Mouse (Mus musculus) heart, embryonic 15.5 days (tissue): Measurements from ENCODE around the gene 2010111I01Rik. TPM values are rescaled to one million over a fixed set of nuclear protein-coding genes. Genes with fewer than 3 reads are reported as not detected.
A peak's percentile ranks its signal among the peaks of the same experiment; 100 is the strongest.
"Not testable (repeated sequence)": the region's sequence is repeated elsewhere in the genome, so short reads cannot be mapped to it uniquely, and the experiment has no call there.

Experiments
- ATAC-seq: fragments of 200-750 bp; cut with Nextera tagmentation; replicated peaks from 2 replicates; pipeline ENCODE4 v1.8.0; 2017; ENCODE audit warnings: low read depth, moderate TSS enrichment; ENCODE audit not compliant: insufficient number of reproducible peaks, insufficient read depth, low FRiP score
- H3K27ac ChIP-seq: fragments of 300-500 bp; sonication (generic); 2 replicates; pipeline ENCODE4 v1.5.1; 2015; ENCODE audit warnings: mild to moderate bottlenecking, inconsistent platforms
- H3K27me3 ChIP-seq: fragments of 300-500 bp; sonication (generic); 2 replicates; pipeline ENCODE4 v1.6.1; 2015; ENCODE audit warnings: inconsistent platforms
- H3K36me3 ChIP-seq: fragments of 300-500 bp; sonication (generic); 2 replicates; pipeline ENCODE4 v1.6.1; 2015; ENCODE audit warnings: mild to moderate bottlenecking, inconsistent platforms
- H3K4me1 ChIP-seq: fragments of 300-500 bp; sonication (generic); replicated peaks from 2 replicates; pipeline ENCODE4 v1.6.1; 2015; ENCODE audit warnings: inconsistent platforms
- H3K4me2 ChIP-seq: fragments of 300-500 bp; sonication (generic); 2 replicates; pipeline ENCODE4 v1.6.1; 2015; ENCODE audit warnings: inconsistent platforms, mild to moderate bottlenecking, moderate library complexity
- H3K4me3 ChIP-seq: fragments of 300-500 bp; sonication (generic); 2 replicates; pipeline ENCODE4 v1.5.1; 2015; ENCODE audit warnings: mild to moderate bottlenecking, inconsistent platforms
- H3K9ac ChIP-seq: fragments of 300-500 bp; sonication (generic); 2 replicates; pipeline ENCODE4 v1.6.1; 2015; ENCODE audit warnings: mild to moderate bottlenecking, inconsistent platforms
- H3K9me3 ChIP-seq: fragments of 300-500 bp; sonication (generic); replicated peaks from 2 replicates; pipeline ENCODE4 v1.6.1; 2016; ENCODE audit warnings: inconsistent platforms
- WGBS: fragments of 180-500 bp; shearing (Covaris S2); methylation state at CpG from one replicate; pipeline ENCODE4 v1.1.7; 2015; ENCODE audit warnings: mixed read lengths; 5-methylcytosine and 5-hydroxymethylcytosine counted together
- polyA plus RNA-seq: library from polyadenylated mRNA; unstranded; fragments of >200 nt; fragmentation: Nextera tagmentation; extraction: Ambion mirVana; gene quantifications from 2 replicates; pipeline ENCODE4 v1.2.1, GENCODE M21; 2015

Gene 2010111I01Rik
- 59.9 and 72.2 TPM in 2 replicates for polyA plus RNA-seq

GRCm38 (mm10) chr13:62964640-62965311 lies at the start of gene 2010111I01Rik:
Gene 2010111I01Rik, plus strand, starts transcription at chr13:62964893.
- H3K27ac ChIP-seq: no peak within 1 kb of the TSS
- H3K36me3 ChIP-seq: no peaks in the 10 kb centered on the region
- peak; percentile 91 for ATAC-seq
- peak within 1 kb of the TSS; percentile 65 for H3K9ac ChIP-seq
- H3K4me3 ChIP-seq: peak within 1 kb of the TSS; percentile 91
- peak within 1 kb of the TSS; percentile 87 for H3K4me2 ChIP-seq
- H3K27me3 ChIP-seq: no peaks in the 10 kb centered on the region
- no peaks in the 10 kb centered on the region for H3K9me3 ChIP-seq
- H3K4me1 ChIP-seq: peaks cover 7% of the 10 kb centered on the region
- WGBS: under 1% methylated on average over 41 of the region's 41 CpGs

- WGBS: 49% methylated on average over 4 of the region's 4 CpGs
- no peaks in the 10 kb centered on the region for H3K4me1 ChIP-seq
- H3K27me3 ChIP-seq: no peaks in the 10 kb centered on the region
- H3K27ac ChIP-seq: no peak overlapping the region
- no peak overlapping the region for H3K4me3 ChIP-seq
- no peaks in the 10 kb centered on the region for H3K36me3 ChIP-seq
- no peak overlapping the region for H3K4me2 ChIP-seq
- no peaks in the 10 kb centered on the region for H3K9me3 ChIP-seq
- H3K9ac ChIP-seq: no peak overlapping the region
- no peak for ATAC-seq
Measured at GRCm38 (mm10) chr13:62916675-62917074, 48.0 kb upstream of the 2010111I01Rik start.

GRCm38 (mm10) chr13:62917416-62918110 lies 47.1 kb upstream of the 2010111I01Rik start:
- no peak overlapping the region for H3K4me3 ChIP-seq
- H3K9ac ChIP-seq: no peak overlapping the region
- 38% methylated on average over 1 of the region's 1 CpGs for WGBS
- H3K9me3 ChIP-seq: no peaks in the 10 kb centered on the region
- no peaks in the 10 kb centered on the region for H3K27me3 ChIP-seq
- no peak; the same call in 1 of the 2 replicates for ATAC-seq
- H3K4me1 ChIP-seq: no peaks in the 10 kb centered on the region
- no peak overlapping the region for H3K27ac ChIP-seq
- H3K4me2 ChIP-seq: no peak overlapping the region
- no peaks in the 10 kb centered on the region for H3K36me3 ChIP-seq

- H3K27me3 ChIP-seq: no peaks in the 10 kb centered on the region
- H3K36me3 ChIP-seq: no peaks in the 10 kb centered on the region
- H3K4me3 ChIP-seq: no peak overlapping the region
- no peaks in the 10 kb centered on the region for H3K9me3 ChIP-seq
- no peak overlapping the region for H3K9ac ChIP-seq
- H3K4me2 ChIP-seq: no peak overlapping the region
- no peak for ATAC-seq
- no peaks in the 10 kb centered on the region for H3K4me1 ChIP-seq
- 31% methylated on average over 11 of the region's 11 CpGs for WGBS
- no peak overlapping the region for H3K27ac ChIP-seq
Measured at GRCm38 (mm10) chr13:62919647-62920341, 44.9 kb upstream of the 2010111I01Rik start.

GRCm38 (mm10) chr13:62922645-62923044 lies 42.0 kb upstream of the 2010111I01Rik start:
- 65% methylated on average over 3 of the region's 3 CpGs for WGBS
- H3K9ac ChIP-seq: no peak overlapping the region
- no peak for ATAC-seq
- H3K27me3 ChIP-seq: no peaks in the 10 kb centered on the region
- no peaks in the 10 kb centered on the region for H3K36me3 ChIP-seq
- no peak overlapping the region for H3K27ac ChIP-seq
- H3K4me1 ChIP-seq: no peaks in the 10 kb centered on the region
- no peaks in the 10 kb centered on the region for H3K9me3 ChIP-seq
- H3K4me3 ChIP-seq: no peak overlapping the region
- no peak overlapping the region for H3K4me2 ChIP-seq

GRCm38 (mm10) chr13:62923182-62923581 lies 41.5 kb upstream of the 2010111I01Rik start:
- WGBS: 61% methylated on average over 8 of the region's 8 CpGs
- Histone ChIP-seq H3K9me3 (no peaks in the 10 kb centered on the region), H3K27me3 (no peaks in the 10 kb centered on the region), H3K36me3 (no peaks in the 10 kb centered on the region), H3K4me3 (no peak overlapping the region), H3K9ac (no peak overlapping the region), H3K27ac (no peak overlapping the region), H3K4me2 (no peak overlapping the region), H3K4me1 (no peaks in the 10 kb centered on the region)
- ATAC-seq: no peak

- Histone ChIP-seq H3K9me3 (no peaks in the 10 kb centered on the region), H3K4me3 (no peak overlapping the region), H3K36me3 (no peaks in the 10 kb centered on the region), H3K4me1 (no peaks in the 10 kb centered on the region), H3K27me3 (no peaks in the 10 kb centered on the region), H3K4me2 (no peak overlapping the region), H3K27ac (no peak overlapping the region), H3K9ac (no peak overlapping the region)
- WGBS: 50% methylated on average over 1 of the region's 1 CpGs
- ATAC-seq: no peak
Measured at GRCm38 (mm10) chr13:62926479-62926878, 38.2 kb upstream of the 2010111I01Rik start.

GRCm38 (mm10) chr13:62927470-62927869 lies 37.2 kb upstream of the 2010111I01Rik start:
- 79% methylated on average over 1 of the region's 1 CpGs for WGBS
- no peak for ATAC-seq
- no peak overlapping the region for H3K9ac ChIP-seq
- no peaks in the 10 kb centered on the region for H3K27me3 ChIP-seq
- no peak overlapping the region for H3K27ac ChIP-seq
- no peak overlapping the region for H3K4me3 ChIP-seq
- no peak overlapping the region for H3K4me2 ChIP-seq
- H3K4me1 ChIP-seq: no peaks in the 10 kb centered on the region
- H3K36me3 ChIP-seq: no peaks in the 10 kb centered on the region
- H3K9me3 ChIP-seq: no peaks in the 10 kb centered on the region

- H3K4me1 ChIP-seq, H3K36me3 ChIP-seq, ATAC-seq, H3K4me3 ChIP-seq, H3K4me2 ChIP-seq, H3K27me3 ChIP-seq, H3K27ac ChIP-seq, H3K9ac ChIP-seq, H3K9me3 ChIP-seq: not testable (repeated sequence)
- WGBS: 89% methylated on average over 3 of the region's 3 CpGs
Measured at GRCm38 (mm10) chr13:62929144-62929543, 35.5 kb upstream of the 2010111I01Rik start.

GRCm38 (mm10) chr13:62929766-62930389 lies 34.8 kb upstream of the 2010111I01Rik start:
- H3K27ac ChIP-seq: no peak overlapping the region
- H3K4me2 ChIP-seq: no peak overlapping the region
- H3K4me3 ChIP-seq: no peak overlapping the region
- ATAC-seq: no peak
- H3K9ac ChIP-seq: no peak overlapping the region
- H3K36me3 ChIP-seq: no peaks in the 10 kb centered on the region
- H3K9me3 ChIP-seq: no peaks in the 10 kb centered on the region
- no peaks in the 10 kb centered on the region for H3K4me1 ChIP-seq
- WGBS: 67% methylated on average over 9 of the region's 9 CpGs
- H3K27me3 ChIP-seq: no peaks in the 10 kb centered on the region

GRCm38 (mm10) chr13:62932452-62932851 lies 32.2 kb upstream of the 2010111I01Rik start:
- no peaks in the 10 kb centered on the region for H3K27me3 ChIP-seq
- 0 out of 2 replicates have a peak, but pooled peaks cover 3% of the 10 kb centered on the region for H3K4me1 ChIP-seq
- no peak overlapping the region for H3K27ac ChIP-seq
- H3K9me3 ChIP-seq: no peaks in the 10 kb centered on the region
- H3K4me3 ChIP-seq: no peak overlapping the region
- no peak overlapping the region for H3K9ac ChIP-seq
- no peak overlapping the region for H3K4me2 ChIP-seq
- H3K36me3 ChIP-seq: no peaks in the 10 kb centered on the region
- WGBS: 76% methylated on average over 4 of the region's 4 CpGs
- ATAC-seq: no peak
